Mouse (Mus musculus) Patski (cell line): Measurements from ENCODE around the gene Unc5b. TPM values are rescaled to one million over a fixed set of nuclear protein-coding genes. Genes with fewer than 3 reads are reported as not detected.
A peak's percentile ranks its signal among the peaks of the same experiment; 100 is the strongest.

ENCODE experiments used
- ATAC-seq: fragments of 100-300 bp; one replicate; pipeline ENCODE4 v1.8.0; 2021
- CTCF ChIA-PET: fragments of 350-600 bp; sonication (Branson Sonifier 250); formaldehyde crosslinking; loops from one replicate; lab custom pipeline; 2022; ENCODE audit warnings: inconsistent platforms; lab: Charles Lee
- POLR2A ChIA-PET: fragments of 350-600 bp; sonication (Branson Sonifier 250); formaldehyde crosslinking; loops from one replicate; lab custom pipeline; 2022; ENCODE audit warnings: antibody characterized with exemption, inconsistent platforms; lab: Charles Lee
- DNase-seq: peaks from one replicate; pipeline ENCODE4 v3.0.0-alpha.2; 2011; ENCODE audit warnings: low read depth, low spot score
- H3K27me3 ChIP-seq: fragments of 371-371 bp; one replicate; pipeline ENCODE4 v1.5.1; 2021
- CTCF ChIP-seq: fragments of 100-300 bp; IDR thresholded peaks from one replicate; pipeline ENCODE4 v1.5.1; 2021
- in situ Hi-C: fragments of 300-500 bp; cut with MboI; formaldehyde crosslinking; loops from 3 replicates; pipeline ENCODE4 v1.11.1; 2018; ENCODE audit warnings: low pct_unique_long_range_greater_than_20kb, mixed read lengths
- polyA plus RNA-seq: library from polyadenylated mRNA; unstranded; gene quantifications from one replicate; pipeline ENCODE4 v1.2.3, GENCODE M21; 2021

Gene Unc5b
- polyA plus RNA-seq, 1 experiment from 2014 or later = 44.8 TPM

GRCm38 (mm10) chr10:60770855-60771254 is 60.5 kb downstream of the Unc5b start:
- DNase-seq (no peak), ATAC-seq (peak; percentile 33)
- in situ Hi-C loops = loop anchor here (5.0 kb wide), 1 partner anchor 281 kb away; no protein-coding TSS in a partner anchor
- no peak for TF ChIP-seq CTCF
- ChIA-PET CTCF (interaction anchor here (1.2 kb wide), 1 partner anchor 11 kb away, joined by 3 read pairs; no protein-coding TSS in a partner anchor), POLR2A (no interaction called here)
- no peaks in the 10 kb centered on the region for H3K27me3 ChIP-seq

- CTCF ChIA-PET = interaction anchor here (1.2 to 1.5 kb wide), 2 partner anchors 8 to 284 kb away, joined by 3 to 6 read pairs; no protein-coding TSS in a partner anchor
- no peak for ATAC-seq
- in situ Hi-C loops = no loop called here
Observed at GRCm38 (mm10) chr10:60768614-60769013, 62.8 kb downstream of the Unc5b start.

GRCm38 (mm10) chr10:60767400-60767799 is 64.0 kb downstream of the Unc5b start:
- ChIA-PET CTCF (interaction anchor here (1.0 to 1.6 kb wide), 3 partner anchors 8 to 305 kb away, joined by 3 to 4 read pairs (median 3); no protein-coding TSS in a partner anchor), POLR2A (interaction anchor here (1.5 kb wide), 1 partner anchor 15 kb away, joined by 3 read pairs; the partner anchor contains the start of gene Slc29a3)
- in situ Hi-C loops = no loop called here
- ATAC-seq (no peak), DNase-seq (no peak)
- H3K27me3 ChIP-seq = no peaks in the 10 kb centered on the region
- no peak for TF ChIP-seq CTCF

More at GRCm38 (mm10) chr10:60768614-60769013, 62.8 kb downstream of the Unc5b start:
- POLR2A ChIA-PET = no interaction called here
- no peak for DNase-seq
- no peaks in the 10 kb centered on the region for H3K27me3 ChIP-seq
- no peak for TF ChIP-seq CTCF

- POLR2A ChIA-PET = no interaction called here
- ATAC-seq = no peak
- in situ Hi-C loops = no loop called here
- DNase-seq = no peak
- H3K27me3 ChIP-seq = no peaks in the 10 kb centered on the region
- CTCF ChIA-PET = no interaction called here
- TF ChIP-seq CTCF = no peak
Observed at GRCm38 (mm10) chr10:60762126-60762525, 69.3 kb downstream of the Unc5b start.

GRCm38 (mm10) chr10:60760377-60760776 is 71.0 kb downstream of the Unc5b start:
- TF ChIP-seq CTCF = no peak
- ChIA-PET POLR2A (no interaction called here), CTCF (interaction anchor here (0.7 to 2.6 kb wide), 20 partner anchors 9 to 460 kb away, joined by 3 to 15 read pairs (median 3); partner anchors contain the start of gene Slc29a3)
- DNase-seq (no peak), ATAC-seq (peak; percentile 69)
- H3K27me3 ChIP-seq = no peaks in the 10 kb centered on the region
- in situ Hi-C loops = no loop called here

- TF ChIP-seq CTCF = no peak
- ChIA-PET POLR2A (no interaction called here), CTCF (interaction anchor here (1.1 kb wide), 1 partner anchor 224 kb away, joined by 3 read pairs; no protein-coding TSS in a partner anchor)
- ATAC-seq (no peak), DNase-seq (no peak)
- in situ Hi-C loops = no loop called here
- H3K27me3 ChIP-seq = no peaks in the 10 kb centered on the region
Observed at GRCm38 (mm10) chr10:60756992-60757391, 74.4 kb downstream of the Unc5b start.

- H3K27me3 ChIP-seq = no peaks in the 10 kb centered on the region
- ChIA-PET CTCF (interaction anchor here (1.1 kb wide), 1 partner anchor 223 kb away, joined by 3 read pairs; no protein-coding TSS in a partner anchor), POLR2A (no interaction called here)
- ATAC-seq (no peak), DNase-seq (no peak)
- in situ Hi-C loops = no loop called here
- TF ChIP-seq CTCF = no peak
Observed at GRCm38 (mm10) chr10:60756146-60756545, 75.2 kb downstream of the Unc5b start.

- TF ChIP-seq CTCF = no peak
Observed at GRCm38 (mm10) chr10:60753941-60754340, 77.4 kb downstream of the Unc5b start.

GRCm38 (mm10) chr10:60753261-60753660 is 78.1 kb downstream of the Unc5b start:
- no peak for TF ChIP-seq CTCF
- ChIA-PET POLR2A (interaction anchor here (0.6 to 1.5 kb wide), 4 partner anchors 13 to 205 kb away, joined by 3 to 6 read pairs (median 3); no protein-coding TSS in a partner anchor), CTCF (no interaction called here)
- in situ Hi-C loops = loop anchor here (5.0 kb wide), 3 partner anchors 221 to 446 kb away; no protein-coding TSS in a partner anchor
- no peaks in the 10 kb centered on the region for H3K27me3 ChIP-seq
- DNase-seq (no peak), ATAC-seq (no peak)

More at GRCm38 (mm10) chr10:60753941-60754340, 77.4 kb downstream of the Unc5b start:
- DNase-seq = no peak
- POLR2A ChIA-PET = interaction anchor here (1.1 kb wide), 1 partner anchor 204 kb away, joined by 3 read pairs; no protein-coding TSS in a partner anchor
- CTCF ChIA-PET = no interaction called here
- ATAC-seq = no peak
- in situ Hi-C loops = loop anchor here (5.0 kb wide), 3 partner anchors 222 to 447 kb away; no protein-coding TSS in a partner anchor
- H3K27me3 ChIP-seq = no peaks in the 10 kb centered on the region

- POLR2A ChIA-PET = interaction anchor here (0.5 to 1.5 kb wide), 5 partner anchors 14 to 224 kb away, joined by 3 to 6 read pairs (median 3); no protein-coding TSS in a partner anchor
- H3K27me3 ChIP-seq = no peaks in the 10 kb centered on the region
- CTCF ChIA-PET = interaction anchor here (0.9 to 2.1 kb wide), 2 partner anchors 8 to 447 kb away, joined by 3 to 6 read pairs; no protein-coding TSS in a partner anchor
- in situ Hi-C loops = loop anchor here (5.0 kb wide), 3 partner anchors 220 to 445 kb away; no protein-coding TSS in a partner anchor
- no peak for TF ChIP-seq CTCF
- ATAC-seq = peak; percentile 89
- no peak for DNase-seq
Observed at GRCm38 (mm10) chr10:60752040-60753020, 79.1 kb downstream of the Unc5b start, which contains the start of gene Slc29a3. Gene Slc29a3, minus strand, starts transcription at chr10:60752794.
